Mouse (Mus musculus) cerebellum, postnatal 14 days (tissue): ENCODE results near the gene Il5ra.

ENCODE experiments used
- DNase-seq, 2 experiments: peaks; one replicate each; pipeline ENCODE4 v3.0.0; 2021; ENCODE audit warnings: mixed read lengths in 2 of 2

Gene Il5ra

DNA sequence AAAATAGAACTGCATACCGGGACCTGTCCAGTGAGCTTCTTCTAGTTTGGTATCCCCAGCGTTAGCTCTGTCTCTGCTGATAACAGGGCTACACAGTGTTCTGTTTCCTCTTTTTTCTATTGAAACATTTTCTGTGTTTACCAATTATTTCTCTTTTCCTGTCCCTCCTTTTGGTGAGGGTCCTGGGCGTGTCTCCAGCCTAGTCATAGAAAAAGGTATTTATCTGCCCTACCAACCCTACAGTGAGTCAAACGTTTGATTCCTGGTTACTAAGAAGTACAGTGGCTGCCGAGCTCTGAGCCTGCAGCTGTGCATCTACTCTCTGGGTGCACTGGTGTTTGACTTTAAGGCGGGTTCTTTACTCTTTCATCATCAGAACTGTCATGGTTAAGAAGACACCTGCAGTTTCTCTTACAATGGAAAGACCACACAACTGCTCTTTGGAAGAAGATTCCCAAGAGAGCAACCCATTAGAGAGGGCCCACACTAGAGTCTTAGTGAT, at the start of gene Il5ra:
Gene Il5ra (minus strand): TSS at position 151 of the 502 bp plus-strand sequence.
- no peak for DNase-seq

GRCm38 (mm10) chr6:106794094-106794814, 45.4 kb upstream of the Il5ra start:
- DNase-seq: no peak

DNA sequence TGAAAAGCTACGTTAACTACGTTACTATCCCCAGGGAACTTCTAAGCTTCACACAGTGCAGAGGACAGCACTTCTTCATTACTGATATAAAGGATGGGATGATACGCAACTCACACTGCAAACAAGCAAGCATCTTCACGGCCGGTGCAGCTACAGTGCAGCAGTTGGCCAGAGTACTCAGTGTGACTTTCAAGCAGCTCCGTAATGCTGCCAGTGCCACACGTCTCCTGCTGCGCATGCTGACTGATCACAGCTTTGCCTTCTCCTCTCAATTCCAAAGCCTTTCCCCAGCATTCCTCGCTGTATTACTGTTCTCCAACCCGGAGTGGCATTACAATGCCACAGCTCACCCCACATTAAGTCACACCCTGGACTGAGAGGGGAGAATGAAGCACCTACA, 44.8 kb upstream of the Il5ra start:
- no peak for DNase-seq

DNA sequence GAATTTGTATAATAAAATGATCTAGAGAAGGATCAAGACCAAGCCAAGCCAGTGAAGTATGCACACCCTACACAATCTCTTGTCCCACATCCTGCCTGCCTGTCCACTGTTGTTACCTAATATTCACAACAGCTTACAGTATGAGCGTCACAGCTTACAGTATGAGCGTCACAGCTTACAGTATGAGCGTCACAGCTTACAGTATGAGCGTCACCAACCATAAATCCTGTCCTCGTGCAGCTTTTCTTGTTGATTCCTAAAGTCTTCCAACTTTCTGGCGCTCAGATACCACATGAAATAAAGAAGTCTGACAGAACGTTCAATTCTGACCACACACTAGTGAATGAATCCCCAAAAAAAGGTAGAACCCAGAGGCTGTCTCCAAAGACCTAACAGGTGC, 44.3 kb upstream of the Il5ra start:
- no peak for DNase-seq

GRCm38 (mm10) chr6:106792486-106792885, 43.6 kb upstream of the Il5ra start:
- no peak for DNase-seq

DNA sequence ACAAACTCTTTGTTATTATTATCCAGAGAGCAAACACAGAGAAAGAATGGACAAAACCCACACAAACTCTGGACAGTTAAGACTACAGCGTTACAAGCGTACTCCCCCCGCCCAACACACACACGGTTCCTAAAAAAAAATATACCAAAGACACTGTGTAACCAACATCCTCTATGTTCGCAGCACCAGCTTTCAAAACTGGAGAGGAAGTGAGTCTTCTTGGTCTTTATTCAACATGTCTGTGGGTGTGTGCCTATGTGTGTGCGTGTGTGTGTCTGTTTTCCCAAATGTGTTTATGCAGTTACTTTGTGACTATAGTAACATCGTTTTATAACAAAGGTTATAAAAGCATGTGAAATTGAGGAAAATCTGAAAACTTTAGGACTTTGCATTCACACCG, 42.6 kb upstream of the Il5ra start:
- no peak for DNase-seq

- DNase-seq: no peak
Measured at GRCm38 (mm10) chr6:106787138-106787537, 38.3 kb upstream of the Il5ra start.

DNA sequence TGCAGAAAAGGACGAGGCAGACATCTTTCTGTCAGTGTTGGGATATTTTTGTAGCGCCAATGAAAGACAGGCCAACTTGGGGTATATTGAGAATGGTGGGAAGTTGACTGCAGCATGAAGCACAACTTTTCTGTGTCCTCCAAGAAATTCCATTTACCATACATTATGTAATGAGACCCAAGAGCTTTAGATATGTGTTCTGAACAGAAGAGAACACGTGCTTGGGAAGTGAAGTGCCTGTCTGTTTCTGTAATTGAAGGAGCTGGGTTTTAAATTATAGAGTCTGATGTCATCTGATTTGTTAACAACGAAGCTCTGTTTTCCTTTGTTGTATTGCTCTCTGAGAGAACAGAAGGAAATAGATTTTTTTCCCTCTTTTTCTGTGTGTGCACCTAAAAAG, 21.2 kb upstream of the Il5ra start:
- no peak for DNase-seq

DNA sequence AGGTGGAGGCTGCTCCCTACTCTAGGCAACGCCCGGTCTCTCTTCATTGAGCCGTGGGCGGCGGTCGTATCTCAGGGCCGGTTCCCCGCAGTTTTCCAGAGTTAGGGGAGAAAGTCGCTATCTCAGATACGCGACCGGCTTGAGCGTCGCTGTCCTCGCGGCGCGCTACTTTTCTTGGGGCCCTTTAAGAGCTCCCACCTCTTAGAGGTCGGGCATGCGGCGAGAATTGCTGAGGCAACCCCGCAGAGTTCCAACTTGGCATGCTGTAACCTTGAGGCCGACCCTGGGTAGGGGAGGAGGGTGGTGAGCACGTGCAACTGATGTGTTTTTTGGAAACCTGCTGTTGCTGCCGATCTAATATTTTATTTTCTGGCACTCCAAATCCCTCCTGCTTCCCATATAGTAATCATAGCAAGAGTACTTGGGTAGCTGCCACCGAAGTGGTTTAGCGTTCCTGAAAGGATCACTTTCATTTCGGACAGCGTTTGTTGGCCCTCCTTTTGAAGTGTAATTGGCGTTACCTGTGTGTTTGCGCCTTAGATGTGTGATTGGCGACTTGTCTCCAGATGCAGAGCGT, 20.5 kb upstream of the Il5ra start:
- no peak for DNase-seq

GRCm38 (mm10) chr6:106768640-106769289, 19.9 kb upstream of the Il5ra start, which contains the start of gene Trnt1:
Gene Trnt1 (plus strand): TSS chr6:106769120.
- DNase-seq: peak; percentile 98

GRCm38 (mm10) chr6:106766774-106767173, 17.9 kb upstream of the Il5ra start:
- DNase-seq: no peak

DNA sequence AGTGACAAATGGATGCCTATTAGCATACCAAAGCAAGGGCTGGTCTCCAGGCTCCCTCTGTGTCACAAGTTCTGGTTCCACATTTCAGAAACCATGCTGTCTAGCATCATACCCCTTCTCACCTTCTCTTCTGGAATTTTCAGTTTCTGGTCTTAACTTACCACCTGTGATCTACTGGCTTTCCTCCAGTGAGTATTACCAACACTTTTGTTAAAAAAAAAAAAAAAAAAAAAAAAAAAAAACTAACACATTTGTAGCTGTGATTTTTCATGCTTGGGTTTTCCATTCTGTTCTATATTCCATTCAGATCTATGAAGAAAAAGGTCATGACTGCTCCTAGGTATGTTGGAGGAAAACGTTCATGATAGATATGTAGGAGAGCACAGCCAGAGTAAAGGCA, 17.1 kb upstream of the Il5ra start:
- no peak for DNase-seq

DNA sequence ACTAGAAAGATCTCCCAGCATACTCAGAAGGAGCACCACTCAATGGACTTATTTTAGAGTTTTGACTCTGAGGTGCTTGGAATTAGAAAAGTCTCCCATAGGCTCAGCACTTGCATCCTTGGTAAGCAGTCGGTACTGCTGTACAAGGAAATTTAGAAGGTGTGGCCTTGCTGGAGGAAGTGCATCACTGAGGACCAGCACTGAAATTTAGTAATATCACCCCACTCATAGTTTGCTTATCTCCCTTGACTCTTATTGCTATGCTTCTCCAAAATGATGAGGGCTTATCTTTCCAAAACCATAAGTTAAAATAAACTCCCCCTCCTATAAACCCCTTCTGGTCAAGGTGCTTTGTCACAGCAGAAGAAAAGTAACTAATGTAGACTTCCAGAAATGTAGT, 12.6 kb upstream of the Il5ra start:
- no peak for DNase-seq

DNA sequence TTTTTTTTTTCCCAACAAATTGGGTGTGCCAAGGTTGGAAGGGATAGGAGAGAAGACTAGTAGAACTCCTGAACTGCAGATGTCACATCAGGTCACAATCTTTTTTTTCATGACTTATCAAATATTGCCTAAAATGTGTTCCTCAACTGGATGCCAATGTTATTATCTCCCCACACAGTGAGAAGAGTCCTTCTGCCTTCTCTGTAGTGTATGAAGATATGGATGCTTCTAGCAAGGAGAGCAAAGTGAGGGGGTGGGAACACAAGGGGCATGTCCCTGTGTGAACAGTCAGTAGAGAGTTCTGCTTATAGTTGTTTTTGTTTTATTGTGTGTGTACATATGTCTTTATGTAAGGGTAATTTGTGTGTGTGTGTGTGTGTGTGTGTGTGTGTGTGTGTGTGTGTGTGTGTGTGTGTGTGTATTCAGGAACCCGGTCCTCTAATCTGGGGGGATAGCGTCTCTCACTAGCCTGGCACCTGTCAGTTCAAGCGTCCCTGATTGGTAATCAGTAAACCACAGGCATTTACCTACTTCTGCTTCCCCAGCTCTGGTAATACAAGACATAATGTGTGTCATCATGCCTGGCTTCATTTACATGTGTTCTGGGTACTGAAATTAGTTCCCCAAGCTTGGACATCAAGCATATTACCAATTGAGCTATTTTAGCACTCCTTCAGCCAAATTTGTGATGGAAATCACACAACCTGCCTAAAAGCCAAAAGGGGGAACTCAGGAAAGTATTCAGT, 11.8 kb upstream of the Il5ra start:
- DNase-seq: no peak

GRCm38 (mm10) chr6:106758299-106758698, 9.5 kb upstream of the Il5ra start:
- DNase-seq: no peak

DNA sequence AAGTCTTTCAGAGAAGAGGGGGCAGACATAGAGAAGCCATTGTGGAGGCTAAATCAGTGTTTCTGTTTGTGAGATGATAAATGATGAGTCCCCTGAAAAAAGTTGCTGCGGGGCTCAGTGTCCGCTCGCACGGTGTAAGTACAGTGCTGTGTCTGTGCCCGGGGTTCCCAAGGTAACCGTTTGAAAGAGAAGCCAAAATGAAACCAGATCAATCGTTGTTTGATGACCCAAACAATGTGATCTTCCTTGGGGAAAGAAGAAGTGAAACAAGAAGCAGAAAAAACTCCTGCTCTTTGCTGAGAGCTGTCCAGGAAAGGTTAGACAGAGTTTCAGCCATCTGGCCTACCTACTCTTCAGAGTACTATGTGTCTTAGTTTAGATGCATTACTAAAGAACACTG, 1.5 kb upstream of the Il5ra start:
- no peak for DNase-seq

- DNase-seq: no peak
Measured at GRCm38 (mm10) chr6:106747804-106748203, 1.0 kb downstream of the Il5ra start.

GRCm38 (mm10) chr6:106747251-106747650, 1.6 kb downstream of the Il5ra start:
- no peak for DNase-seq

DNA sequence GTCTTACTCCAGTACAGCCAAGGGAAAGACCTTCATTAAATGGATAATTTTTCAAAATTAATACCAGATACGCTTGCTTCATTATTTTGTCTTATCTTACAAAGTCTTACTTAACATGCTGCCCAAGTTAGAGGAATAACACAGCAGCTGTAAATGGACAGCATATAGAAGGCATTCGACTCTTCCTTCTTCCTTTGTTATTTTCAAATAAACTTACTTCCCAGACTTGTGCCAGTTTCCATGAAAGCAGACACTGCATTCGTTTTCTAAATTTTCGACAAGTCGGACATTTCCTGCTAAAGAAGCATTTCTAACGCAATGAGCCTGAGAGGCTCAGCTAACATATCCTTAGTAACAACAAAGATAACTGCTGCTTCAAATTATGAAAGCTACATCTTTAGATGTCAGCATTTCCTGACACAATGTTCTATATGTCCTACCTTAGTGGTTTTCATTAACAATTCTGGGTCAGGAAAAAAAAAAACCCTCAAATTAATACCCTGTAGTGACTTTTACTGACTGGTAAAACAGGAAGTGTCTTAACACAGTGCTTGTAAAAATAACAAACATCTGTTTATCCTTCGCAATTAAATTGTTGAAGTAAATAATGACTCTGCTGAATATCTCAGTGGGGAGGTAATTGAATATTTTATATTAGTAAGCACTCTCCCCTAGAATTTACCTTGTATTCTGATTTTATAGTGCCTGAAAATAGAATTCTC, 3.0 kb downstream of the Il5ra start:
- no peak for DNase-seq

GRCm38 (mm10) chr6:106743556-106744233, 5.1 kb downstream of the Il5ra start:
- DNase-seq: no peak

DNA sequence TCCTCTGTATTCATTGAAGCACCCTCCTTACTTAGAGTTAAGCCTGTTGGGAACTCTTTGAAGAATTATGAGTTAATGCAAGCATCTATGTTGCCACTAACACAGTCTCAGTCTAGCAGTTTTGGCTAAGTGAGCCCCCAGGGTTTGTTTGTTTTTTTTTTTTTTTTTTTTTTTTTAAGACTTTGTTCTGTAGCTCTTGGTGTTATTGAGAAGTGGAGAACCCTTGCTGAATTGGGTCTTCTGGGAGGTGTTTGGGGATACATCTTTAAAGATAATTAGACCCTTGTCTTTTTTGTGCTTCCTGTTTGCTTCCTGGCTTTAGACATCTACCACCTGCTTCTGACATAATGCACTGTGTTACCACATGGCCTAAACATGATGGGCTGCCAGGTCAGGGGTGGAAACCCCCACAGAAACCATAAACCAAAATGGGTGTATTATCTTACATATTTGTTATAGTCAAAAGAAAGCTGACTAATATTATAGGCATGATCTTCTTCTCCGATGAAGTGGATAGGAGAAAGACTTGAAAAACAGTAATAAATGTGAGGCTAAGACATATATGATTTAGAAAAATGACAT, 8.5 kb downstream of the Il5ra start:
- DNase-seq: no peak

DNA sequence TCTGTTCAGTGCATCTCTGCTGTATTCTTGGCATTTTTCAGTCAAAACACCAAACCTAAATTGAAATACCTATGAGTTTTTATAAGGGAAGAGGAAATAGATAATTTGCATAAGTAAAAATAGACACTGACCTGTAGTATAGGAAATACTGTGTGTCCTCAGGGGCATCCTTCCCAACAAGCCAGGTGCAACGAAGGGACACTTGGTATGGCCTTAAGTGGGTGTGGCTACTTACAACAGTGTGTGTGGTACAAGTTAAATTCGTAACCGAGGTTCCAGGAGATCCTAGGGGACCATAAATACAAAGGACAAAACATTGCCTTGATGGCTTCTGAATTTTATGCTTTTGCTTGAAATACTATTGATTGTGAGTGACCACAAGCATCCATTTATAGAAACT, 10.6 kb downstream of the Il5ra start:
- no peak for DNase-seq
